In the genomic region with DNA sequence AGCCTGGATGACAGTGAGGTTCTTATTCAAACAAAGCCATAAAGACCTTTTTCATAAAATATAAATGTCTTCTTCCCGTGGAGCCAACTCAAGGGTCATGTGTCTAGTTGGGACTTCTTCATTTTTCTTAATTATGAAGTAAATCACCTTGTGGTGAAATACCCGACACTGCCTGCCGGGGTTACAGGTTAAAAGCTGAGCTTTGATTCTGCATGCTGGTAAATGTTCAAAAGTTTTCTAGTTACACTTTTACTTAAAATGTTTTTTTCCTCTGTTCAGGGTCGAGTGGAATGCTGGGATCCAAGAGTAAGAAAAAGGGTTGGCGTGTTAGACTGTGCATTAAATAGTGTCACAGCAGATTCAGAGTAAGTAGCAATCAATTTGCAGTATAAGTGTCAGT, we compare ENCODE assay signal across 28 mouse cellular contexts. TPM values are rescaled to one million over a fixed set of nuclear protein-coding genes. Genes with fewer than 3 reads are reported as not detected.
DNase-seq lines count a peak whose midpoint lies in the region; ATAC-seq and TF ChIP-seq lines count a peak whose summit lies in the region.
"Had no signal": no experiment of that assay in that cellular context is flagged by ENCODE, and none has a peak within 500 bp of the region (broad histone marks: within the 10 kb centered on the region; RNA-seq: fewer than 3 reads in every experiment).

No protein-coding gene starts in this region.

- intact Hi-C loops in heart, postnatal 14 days (cut with DNase I) = loop anchor here (10.0 kb wide), 1 partner anchor 312 kb away; no protein-coding TSS in a partner anchor
- intact Hi-C loops in left cerebral cortex, postnatal 4 days (cut with DNase I) = loop anchor here (10.0 kb wide), 1 partner anchor 182 kb away; a partner anchor contains a TSS

- H3K4me3 ChIP-seq in kidney, adult 2 months (ENCODE audit: insufficient read depth, low read depth, low read length) = no peak overlapping the region
- H3K4me3 ChIP-seq in kidney, embryonic 16.5 days (ENCODE audit: low read length) = no peak overlapping the region
- H3K4me3 ChIP-seq: embryonic facial prominence, embryonic 10.5 days; embryonic facial prominence, embryonic 13.5 days; erythroblast, embryonic 14.5 days; forebrain, embryonic 12.5 days; forebrain, embryonic 15.5 days; hindbrain, embryonic 10.5 days; hindbrain, embryonic 13.5 days had no signal

- H3K27ac ChIP-seq in kidney, adult 2 months (ENCODE audit: insufficient read depth, low read depth, low read length) = peak overlapping the region; percentile 92
- H3K27ac ChIP-seq in kidney, embryonic 16.5 days (ENCODE audit: low read length) = no peak overlapping the region
- H3K27ac ChIP-seq: embryonic facial prominence, embryonic 10.5 days; embryonic facial prominence, embryonic 13.5 days; forebrain, embryonic 12.5 days; forebrain, embryonic 15.5 days; hindbrain, embryonic 10.5 days; hindbrain, embryonic 13.5 days had no signal

- ATAC-seq in kidney, embryonic 16.5 days (ENCODE audit: low FRiP score, low TSS enrichment) = no peak
- ATAC-seq: activated CD4-positive, CD25-positive, alpha-beta regulatory T cell, adult 4 months; forebrain, embryonic 15.5 days; hindbrain, embryonic 16.5 days had no signal

- TF ChIP-seq CTCF in kidney, adult 2 months (conservative IDR thresholded peaks at IDR 0.05; ENCODE audit: insufficient read depth, insufficient read length, low read depth, low read length) = no peak

- DNase-seq in heart, adult 11 months = peak; percentile 29
- no peak for DNase-seq in heart, postnatal 14 days
- DNase-seq in kidney, adult 2 months = peak; percentile 85
- DNase-seq in kidney, postnatal 10 days = peak; percentile 32
- DNase-seq in kidney, postnatal 36 days = peak; percentile 56 to 74
- DNase-seq in left cerebral cortex, postnatal 4 days = no peak
- DNase-seq in adrenal gland, adult (ENCODE audit: inconsistent age in 2 of 2, low spot score in 1 of 2) = no peak
- DNase-seq: adrenal gland, postnatal 10 days; adrenal gland, postnatal 36 days; cerebellum, adult 18-20 months; cerebellum, adult 9-11 months; cerebellum, postnatal 36 days; embryo, embryonic 11 days; gastrocnemius, postnatal 10 days; gastrocnemius, postnatal 36 days; heart, postnatal 36 days had no signal

- H3K9ac ChIP-seq in kidney, embryonic 16.5 days (replicated peaks; ENCODE audit: low read length) = no peak overlapping the region
- H3K9ac ChIP-seq: embryonic facial prominence, embryonic 13.5 days; forebrain, embryonic 12.5 days; forebrain, embryonic 15.5 days; hindbrain, embryonic 13.5 days had no signal

- WGBS in kidney, adult 2 months = 46% methylated on average over 5 of the region's 5 CpGs
- WGBS in kidney, embryonic 16.5 days = 82% methylated on average over 5 of the region's 5 CpGs

- no peaks in the 10 kb centered on the region for H3K9me3 ChIP-seq in kidney, embryonic 16.5 days (ENCODE audit: low read length)
- H3K9me3 ChIP-seq: embryonic facial prominence, embryonic 10.5 days; embryonic facial prominence, embryonic 13.5 days; forebrain, embryonic 12.5 days; forebrain, embryonic 15.5 days; hindbrain, embryonic 10.5 days; hindbrain, embryonic 13.5 days had no signal

- no peak for TF ChIP-seq POLR2A in kidney, adult 2 months (IDR thresholded peaks at IDR 0.05; ENCODE audit: low read depth, low read length)

- no peak overlapping the region for H3K4me2 ChIP-seq in kidney, embryonic 16.5 days (replicated peaks; ENCODE audit: low read depth, low read length)
- H3K4me2 ChIP-seq: embryonic facial prominence, embryonic 13.5 days; forebrain, embryonic 12.5 days; forebrain, embryonic 15.5 days; heart, embryonic 11.5 days; hindbrain, embryonic 13.5 days had no signal

- no peaks in the 10 kb centered on the region for H3K36me3 ChIP-seq in kidney, adult 2 months (ENCODE audit: control insufficient read depth, insufficient read depth, low read length)
- peaks cover 61% of the 10 kb centered on the region for H3K36me3 ChIP-seq in kidney, embryonic 16.5 days (ENCODE audit: insufficient read depth, low read length)

- H3K27me3 ChIP-seq in kidney, adult 2 months (replicated peaks; ENCODE audit: control insufficient read depth, insufficient read depth, low read length) = no peaks in the 10 kb centered on the region
- no peaks in the 10 kb centered on the region for H3K27me3 ChIP-seq in kidney, embryonic 16.5 days (ENCODE audit: insufficient read depth, low read length)
- H3K27me3 ChIP-seq: embryonic facial prominence, embryonic 13.5 days; forebrain, embryonic 12.5 days; forebrain, embryonic 15.5 days; hindbrain, embryonic 13.5 days had no signal

- H3K4me1 ChIP-seq in kidney, adult 2 months (ENCODE audit: control insufficient read depth, insufficient read depth, low read length) = peaks cover 13% of the 10 kb centered on the region; the same call in 1 of the 2 replicates
- no peaks in the 10 kb centered on the region for H3K4me1 ChIP-seq in kidney, embryonic 16.5 days (ENCODE audit: insufficient read depth, low read length)
- H3K4me1 ChIP-seq: embryonic facial prominence, embryonic 13.5 days; forebrain, embryonic 15.5 days had no signal

RNA-seq across cellular contexts. Expression of a gene that starts 14.1 kb away (rescaled TPM):
- 1 to 10 TPM; 7.1 to 7.4 TPM for total RNA-seq in heart, postnatal 14 days (2021)
- 5.1 and 6.1 TPM in 2 replicates for polyA plus RNA-seq in kidney, adult 2 months (2012; rRNA removed)
- 24.4 and 26.9 TPM in 2 replicates for polyA plus RNA-seq in kidney, embryonic 16.5 days (2015; fragmentation: Nextera tagmentation; extraction: Ambion mirVana)
- total RNA-seq in left cerebral cortex, postnatal 4 days (2021) = 10 to 100 TPM; 21.1 to 21.5 TPM

RNA-seq across cellular contexts. Expression of a gene that starts 33.2 kb away (rescaled TPM):
- under 1 TPM in 1 of 2 experiments, not detected in 1; 0.36 TPM for total RNA-seq in heart, postnatal 14 days (2021)
- polyA plus RNA-seq in kidney, adult 2 months (2012; rRNA removed) = 32.4 and 39.9 TPM in 2 replicates
- 4.6 and 5.8 TPM in 2 replicates for polyA plus RNA-seq in kidney, embryonic 16.5 days (2015; fragmentation: Nextera tagmentation; extraction: Ambion mirVana)
- total RNA-seq in left cerebral cortex, postnatal 4 days (2021) = 1 to 10 TPM; 1.6 to 2.5 TPM
- total RNA-seq: gastrocnemius, postnatal 10 days; gastrocnemius, postnatal 36 days; granulocyte monocyte progenitor cell, adult 5-6 weeks; heart, postnatal 36 days had no signal
- polyA plus RNA-seq: erythroblast, embryonic 14.5 days had no signal

Comparison
In these comparisons a context has a peak if more than half of its experiments do, and no peak if none do; other contexts are left out.
1. DNase-seq: peak in heart, adult 11 months (single experiment), kidney, adult 2 months (single experiment), kidney, postnatal 10 days (single experiment) and kidney, postnatal 36 days (2 of 2); none in heart, postnatal 14 days (0 of 2), left cerebral cortex, postnatal 4 days (single experiment) and adrenal gland, adult (0 of 2).